Mouse (Mus musculus) ovary, postnatal 10 days (tissue): ENCODE measurements around the gene Cyp11a1.

ENCODE experiments used
- DNase-seq: peaks from one replicate; pipeline ENCODE4 v3.0.0; 2022; ENCODE audit warnings: low spot score

The Cyp11a1 gene

DNA sequence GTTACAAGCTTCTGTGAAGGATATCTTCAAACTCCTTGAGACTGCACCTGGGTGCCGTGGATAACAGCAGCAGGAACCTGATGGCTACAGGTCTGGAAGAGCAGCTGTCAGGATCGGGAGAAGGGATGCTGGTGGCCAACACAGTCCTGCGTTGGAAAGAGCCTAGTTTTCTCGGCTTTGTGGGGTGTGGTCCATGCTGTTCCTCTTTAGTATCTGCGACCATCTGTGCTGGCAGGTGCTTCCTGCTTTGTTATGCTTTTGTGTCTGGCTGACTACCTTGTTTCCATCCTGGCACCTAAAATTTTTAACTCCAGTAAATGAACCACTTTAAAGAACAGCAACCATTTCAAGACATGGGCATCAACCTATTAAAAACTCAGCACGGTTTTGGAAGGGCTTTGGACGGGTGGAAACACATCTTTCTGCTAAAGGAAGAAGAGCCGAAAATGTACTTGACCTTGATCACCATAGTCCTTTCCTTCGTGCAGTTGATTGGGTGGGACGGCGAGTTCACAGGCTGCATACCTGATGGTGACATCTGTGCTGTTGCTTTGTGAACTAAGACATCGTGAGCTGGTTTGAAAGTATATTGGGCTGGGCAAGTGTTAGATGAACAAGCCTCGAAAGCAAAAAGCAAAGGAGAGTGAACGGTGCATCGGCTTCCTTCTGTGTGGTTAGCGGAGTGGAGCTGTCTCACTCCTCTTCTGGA, at the start of gene Cyp11a1:
TSS of gene Cyp11a1 (plus strand) at position 659 of the 709 bp plus-strand sequence.
- no peak for DNase-seq

DNA sequence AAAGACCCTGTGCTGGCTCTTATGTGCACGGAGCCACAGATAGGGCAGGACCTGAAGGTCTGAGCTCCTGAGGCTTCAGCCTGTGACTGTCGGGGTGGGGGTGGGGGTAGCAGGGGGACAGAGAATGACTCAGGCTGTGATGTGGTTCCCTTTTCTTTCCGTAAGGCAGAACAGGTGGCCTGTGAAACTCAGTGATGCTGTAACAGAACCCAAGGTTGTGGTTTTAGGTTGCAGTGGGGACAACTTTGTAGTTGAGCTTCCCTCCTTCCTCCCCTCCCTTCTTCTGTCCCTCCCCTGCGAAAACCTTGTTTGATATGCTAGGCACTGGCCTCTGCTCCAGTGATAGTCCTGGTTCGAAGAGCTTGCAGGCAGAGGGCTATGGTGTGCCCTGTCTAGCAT, 49.4 kb upstream of the Cyp11a1 start:
- DNase-seq = no peak

DNA sequence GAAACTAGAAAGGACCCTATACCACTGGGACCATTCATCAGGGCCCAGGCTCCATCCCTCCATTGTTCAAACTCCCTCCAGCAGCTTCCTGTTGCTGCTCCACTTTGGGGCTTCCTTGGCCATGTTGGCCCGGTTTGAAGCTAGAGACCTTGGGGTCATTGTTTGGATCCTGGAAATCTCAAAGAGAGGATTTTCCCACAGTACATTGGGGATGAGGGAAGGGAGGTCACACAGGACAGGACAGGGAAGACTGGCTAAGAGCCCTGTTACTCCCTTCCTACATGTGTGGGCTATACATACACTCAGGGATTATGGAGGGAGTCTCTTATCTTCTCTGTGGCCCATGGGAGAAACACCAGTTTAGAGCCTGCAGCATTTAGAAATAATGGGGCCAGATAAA, 47.6 kb upstream of the Cyp11a1 start:
- DNase-seq = no peak

DNA sequence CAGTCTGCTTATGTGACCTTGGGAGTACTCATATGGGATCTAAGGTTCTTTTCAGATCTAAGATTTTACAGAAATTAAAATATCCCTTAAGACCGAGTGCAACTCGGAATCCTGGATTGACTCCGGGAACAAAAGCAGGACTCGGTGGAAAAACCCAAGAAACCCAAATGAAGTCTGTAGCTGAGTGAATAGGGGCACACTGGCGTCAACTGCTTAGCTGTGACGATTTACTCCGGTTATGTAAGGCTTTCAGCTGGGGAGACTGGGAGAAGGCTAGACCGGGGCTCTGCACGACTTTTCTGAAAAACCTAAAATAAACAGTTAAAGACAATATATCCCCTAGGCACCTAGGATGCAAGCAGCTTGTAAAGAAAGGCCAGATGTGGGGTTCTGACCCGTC, 46.8 kb upstream of the Cyp11a1 start:
- DNase-seq = no peak

DNA sequence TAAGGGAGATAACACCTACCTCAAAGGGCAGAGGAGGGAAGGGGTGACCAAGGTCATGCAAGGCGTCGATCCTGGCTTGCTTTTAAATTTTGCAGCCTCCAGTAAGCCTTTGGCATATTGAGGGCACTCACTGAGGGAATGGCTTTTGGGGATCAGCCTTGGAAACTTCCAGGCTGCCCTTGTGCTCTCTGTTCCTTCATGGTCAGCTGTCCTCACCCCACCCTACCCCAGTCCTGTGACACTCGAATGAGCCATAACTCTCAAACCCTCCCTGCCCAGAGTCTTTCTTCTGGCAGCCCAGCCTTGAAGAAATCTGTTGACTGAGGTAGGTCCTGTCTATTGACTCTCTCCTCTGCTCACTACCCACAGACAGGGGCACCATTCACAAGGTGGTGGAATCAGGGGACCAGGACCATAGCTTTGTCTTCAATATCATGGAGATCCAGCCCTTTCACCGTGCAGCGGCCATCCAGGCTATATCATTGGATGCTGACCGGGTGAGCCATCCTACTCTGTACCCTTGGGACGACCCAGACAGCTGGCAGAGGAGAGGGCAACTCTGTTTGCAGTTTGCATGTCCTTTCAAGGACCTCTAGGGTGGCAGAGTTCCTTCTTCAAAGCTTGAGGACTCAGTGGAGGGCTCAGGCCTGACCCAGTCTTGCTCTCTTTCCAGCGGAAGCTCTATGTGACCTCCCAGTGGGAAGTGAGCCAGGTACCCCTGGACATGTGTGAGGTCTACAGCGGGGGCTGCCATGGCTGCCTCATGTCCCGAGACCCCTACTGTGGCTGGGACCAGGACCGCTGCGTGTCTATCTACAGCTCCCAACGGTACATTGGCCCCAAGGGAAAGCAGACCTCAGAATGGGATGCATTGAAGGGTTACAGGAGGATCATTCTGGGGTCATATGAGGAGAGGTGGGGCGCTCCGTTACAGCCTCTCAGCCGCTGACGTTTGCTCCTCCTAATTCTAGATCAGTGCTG, 46.0 kb upstream of the Cyp11a1 start:
- no peak for DNase-seq

DNA sequence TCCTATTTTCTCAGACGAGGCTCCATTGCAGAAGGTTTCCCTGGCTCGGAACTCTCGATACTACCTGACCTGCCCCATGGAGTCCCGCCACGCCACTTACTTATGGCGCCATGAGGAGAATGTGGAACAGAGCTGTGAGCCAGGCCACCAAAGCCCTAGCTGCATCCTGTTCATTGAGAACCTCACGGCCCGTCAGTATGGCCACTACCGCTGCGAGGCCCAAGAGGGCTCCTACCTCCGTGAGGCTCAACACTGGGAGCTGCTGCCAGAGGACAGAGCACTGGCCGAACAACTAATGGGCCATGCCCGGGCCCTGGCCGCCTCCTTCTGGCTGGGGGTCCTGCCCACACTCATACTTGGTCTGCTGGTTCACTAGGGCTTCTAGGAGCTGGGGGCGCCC, 45.0 kb upstream of the Cyp11a1 start:
- DNase-seq = no peak

DNA sequence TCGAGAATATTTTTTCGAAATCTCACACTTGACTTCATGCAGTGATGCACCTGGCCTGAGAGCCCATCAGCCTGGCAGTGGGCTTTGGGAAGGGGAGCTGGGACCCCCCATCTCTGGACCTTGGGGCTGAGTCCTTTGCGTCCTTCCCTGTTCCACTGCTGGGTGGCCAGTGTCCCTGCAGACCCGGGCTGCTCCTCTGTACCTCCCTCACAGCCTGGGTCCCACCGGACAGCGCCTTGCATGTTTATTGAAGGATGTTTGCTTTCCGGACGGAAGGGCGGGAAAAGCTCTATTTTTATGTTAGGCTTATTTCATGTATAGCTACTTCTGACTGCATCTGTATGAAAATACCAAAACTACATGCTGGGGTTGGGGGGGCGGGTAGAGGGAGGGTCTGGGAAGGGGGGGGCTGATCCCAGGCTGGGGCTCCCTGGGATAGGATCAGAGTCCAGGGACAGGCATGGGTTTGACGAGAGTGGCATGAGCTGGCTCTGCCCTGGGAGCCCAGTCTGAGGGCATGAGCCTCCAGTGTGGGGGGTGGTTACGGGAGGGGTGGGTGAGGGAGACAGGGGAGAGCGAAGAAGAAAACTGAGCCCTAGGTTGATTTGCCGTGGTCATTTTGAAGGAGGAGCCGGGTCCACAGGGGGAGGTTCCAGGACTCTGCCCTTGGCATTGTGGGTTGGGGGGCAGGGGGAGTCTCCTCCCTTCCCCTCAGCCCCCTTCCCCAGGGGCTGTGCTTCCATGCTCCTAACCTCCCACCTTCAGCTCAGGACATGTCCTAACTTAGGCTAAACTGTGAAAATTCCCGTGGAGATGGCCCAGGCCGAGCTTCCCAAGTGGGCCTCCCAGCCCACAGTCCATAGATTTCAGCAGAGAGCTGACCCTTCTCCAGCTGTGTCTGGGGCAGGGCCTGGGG, 44.1 kb upstream of the Cyp11a1 start:
- no peak for DNase-seq

DNA sequence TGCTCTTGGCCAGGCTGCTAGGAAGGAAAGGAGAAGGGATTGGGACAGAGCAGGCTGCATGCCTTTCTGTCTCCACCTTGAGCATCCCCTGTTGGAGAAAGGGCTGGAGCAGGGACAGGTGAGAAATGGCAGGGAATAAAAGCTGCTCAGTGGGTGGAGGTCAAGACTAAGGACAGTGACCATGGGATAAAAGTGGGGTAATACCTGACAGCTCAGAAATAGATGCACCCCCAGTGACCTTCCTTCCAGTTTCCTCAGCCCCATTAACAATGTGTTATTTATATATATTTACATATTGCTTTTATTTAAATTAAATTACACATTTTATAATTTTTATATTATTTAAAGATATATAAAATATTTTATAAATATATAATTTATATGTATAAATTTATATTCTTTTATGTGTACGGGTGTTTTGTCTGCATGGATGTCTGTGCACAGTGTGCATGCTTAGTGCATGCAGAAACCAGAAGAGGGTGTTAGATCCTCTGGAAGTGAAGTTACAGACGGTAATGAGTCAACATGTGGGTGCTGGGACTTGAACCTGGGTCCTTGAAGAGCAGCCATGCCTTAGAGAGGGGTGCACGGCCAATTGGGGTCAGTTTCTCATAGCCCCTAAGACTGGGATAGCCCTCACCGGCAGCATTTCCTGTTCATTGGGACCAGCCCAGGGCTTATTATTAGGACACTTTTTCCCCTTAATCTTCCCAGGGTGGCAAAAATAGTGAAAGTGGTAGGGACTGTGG, 42.8 kb upstream of the Cyp11a1 start:
- DNase-seq = no peak

DNA sequence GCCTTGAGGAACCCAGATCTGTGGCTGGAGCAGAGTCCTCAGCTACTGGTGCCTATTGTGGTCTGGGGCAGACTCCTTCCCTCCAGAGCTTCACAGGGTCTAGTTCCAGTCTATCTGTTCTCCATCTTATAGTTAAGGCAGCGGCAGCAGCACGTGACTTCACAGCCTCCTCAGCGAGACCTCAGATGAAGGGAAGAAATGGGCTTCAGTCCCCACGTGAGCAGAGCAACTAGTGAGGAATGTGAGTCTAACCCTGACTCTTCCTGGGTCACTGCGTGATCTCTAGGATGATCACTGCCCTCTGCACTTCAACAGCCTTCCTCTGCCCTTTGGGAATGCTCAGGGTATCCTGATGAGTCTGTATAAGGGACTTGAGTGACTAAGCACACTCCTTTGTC, 42.2 kb upstream of the Cyp11a1 start:
- DNase-seq = no peak

DNA sequence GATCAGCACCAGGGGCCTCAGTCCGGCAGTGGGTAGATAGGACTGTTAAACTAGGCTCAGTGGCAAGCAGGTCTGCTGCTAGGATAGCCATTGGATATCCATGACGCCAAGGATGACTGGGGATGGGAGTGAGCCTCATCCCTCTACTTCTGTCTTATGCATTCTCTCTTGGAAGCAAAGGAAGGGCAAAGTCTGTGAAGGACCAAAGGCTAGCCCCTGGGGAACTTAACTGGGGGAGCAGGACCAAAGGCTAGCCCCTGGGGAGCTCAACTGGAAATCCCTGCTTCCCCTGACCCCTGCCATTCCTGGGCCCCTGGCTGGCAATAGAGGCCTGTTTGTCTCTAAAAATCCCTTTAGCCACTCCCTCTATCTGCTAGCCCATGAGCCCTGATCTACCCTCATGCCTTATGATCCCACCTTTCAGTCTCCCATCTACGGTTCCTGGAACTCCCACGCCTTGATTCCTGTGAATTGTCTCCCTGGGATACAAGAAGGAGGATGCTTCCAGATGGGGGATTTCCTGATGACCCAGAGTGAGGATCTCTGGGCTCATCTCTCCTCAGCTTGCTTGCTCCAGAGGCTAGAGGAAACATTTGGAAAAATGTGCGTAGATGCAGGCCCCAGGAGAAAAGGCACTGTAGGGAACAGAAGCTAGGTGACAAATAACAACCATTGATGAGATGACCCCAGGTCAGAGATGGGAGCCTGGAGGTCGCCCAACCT, 41.5 kb upstream of the Cyp11a1 start:
- no peak for DNase-seq

DNA sequence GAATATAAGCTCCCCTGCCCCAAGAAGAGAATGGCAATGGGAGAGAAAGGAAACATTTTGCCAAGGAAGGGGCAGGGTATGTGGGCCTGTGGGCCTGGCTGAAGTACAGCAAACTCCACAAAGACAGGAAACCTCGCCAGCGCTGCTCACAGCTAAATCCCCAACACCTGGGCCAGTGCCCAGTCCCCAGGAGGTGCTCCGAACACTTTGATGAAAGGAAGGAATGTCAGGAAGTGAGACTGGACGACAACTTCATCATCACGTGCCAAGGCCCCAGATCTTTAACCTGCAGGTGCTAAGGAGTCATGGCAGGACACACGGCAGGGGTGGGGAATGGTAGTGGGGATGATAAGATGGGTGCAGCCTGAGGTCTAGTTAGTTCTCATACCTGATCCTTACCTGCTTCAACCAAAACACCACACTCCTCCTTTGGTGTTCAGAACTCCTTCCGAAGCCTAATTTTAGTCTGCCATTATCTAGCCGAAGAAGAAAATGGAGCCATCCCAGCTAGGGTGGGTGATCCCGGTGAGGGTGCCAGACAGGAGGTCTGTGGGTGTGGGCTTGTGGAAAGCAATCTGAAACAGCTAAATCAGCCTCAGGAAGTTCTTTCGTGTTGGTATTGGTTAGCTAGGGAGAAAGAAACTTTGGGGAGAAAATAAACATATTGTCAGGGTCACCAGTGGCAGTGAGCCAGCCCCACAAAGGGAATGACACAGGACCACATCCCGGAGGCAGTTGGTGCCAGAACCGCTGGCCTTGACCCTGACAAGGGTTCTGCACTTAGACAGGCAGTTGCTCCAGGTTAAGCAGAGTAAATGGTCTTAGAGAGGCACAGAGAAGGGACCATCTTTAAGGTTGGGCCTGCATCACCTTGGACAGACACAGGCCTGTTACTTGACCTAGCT, 40.7 kb upstream of the Cyp11a1 start:
- DNase-seq = no peak

DNA sequence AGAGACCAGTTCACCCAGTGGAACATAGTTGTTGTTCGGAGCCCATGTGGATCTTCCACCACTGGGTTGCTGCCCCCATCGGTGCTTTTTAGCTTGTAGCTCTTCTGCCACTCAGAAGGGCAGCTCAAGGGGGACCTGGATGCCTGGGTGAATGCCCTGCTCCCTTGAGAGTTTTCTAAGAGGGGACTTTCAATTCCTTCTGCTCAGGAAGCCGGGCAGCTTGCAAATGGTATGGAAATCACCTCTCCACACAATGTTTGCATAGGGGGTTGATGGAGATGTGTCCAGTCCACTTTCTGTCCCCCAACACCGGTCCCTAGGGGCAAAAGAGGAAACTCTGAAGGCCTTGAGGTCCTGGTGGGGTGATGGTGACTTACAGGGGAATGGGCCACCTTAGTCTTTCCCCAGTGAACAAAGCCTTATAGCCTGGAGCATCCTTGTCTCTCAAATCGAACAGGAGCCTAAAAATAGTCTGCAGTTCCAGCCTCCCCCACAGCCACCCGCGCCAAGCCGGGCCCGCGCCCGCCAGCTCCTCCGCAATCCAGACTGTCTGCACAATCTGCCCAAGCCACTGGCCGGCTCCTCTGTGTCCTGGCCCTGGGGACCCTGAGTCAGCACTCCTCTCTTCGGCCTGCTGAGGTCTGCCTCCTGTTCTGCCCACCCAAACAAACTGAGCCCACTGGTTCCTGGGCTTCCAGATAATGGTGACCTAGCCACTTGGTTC, 38.8 kb upstream of the Cyp11a1 start:
- DNase-seq = no peak

DNA sequence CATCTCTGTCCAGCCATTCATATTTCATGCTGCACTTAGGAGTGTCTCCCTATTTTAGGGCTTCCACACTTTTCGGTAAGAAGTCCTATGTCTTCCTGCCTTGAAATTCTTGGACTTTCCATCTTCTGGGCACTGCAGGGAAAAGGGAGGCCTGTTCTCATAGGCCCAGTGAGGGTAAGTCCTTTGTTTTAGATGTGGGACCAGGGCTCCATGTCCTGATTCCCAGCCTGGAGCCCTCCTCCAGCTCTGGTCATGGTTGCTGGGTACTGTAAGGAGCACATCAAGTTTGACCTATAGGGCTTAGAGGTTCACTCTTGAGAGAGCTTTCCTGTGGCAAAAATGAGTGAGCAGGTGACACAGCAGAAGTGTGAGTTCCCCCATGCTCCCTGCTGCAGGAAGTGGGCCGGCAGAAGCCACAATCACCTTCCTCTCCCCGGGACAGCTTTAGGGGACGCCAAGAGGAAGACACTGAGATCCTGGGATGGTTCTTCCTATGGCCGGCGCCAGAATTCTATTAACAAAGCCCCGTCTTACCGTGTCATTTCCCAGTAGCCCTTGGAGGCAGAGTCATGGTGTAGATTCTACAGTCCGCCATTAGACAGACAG, 37.9 kb upstream of the Cyp11a1 start:
- no peak for DNase-seq

DNA sequence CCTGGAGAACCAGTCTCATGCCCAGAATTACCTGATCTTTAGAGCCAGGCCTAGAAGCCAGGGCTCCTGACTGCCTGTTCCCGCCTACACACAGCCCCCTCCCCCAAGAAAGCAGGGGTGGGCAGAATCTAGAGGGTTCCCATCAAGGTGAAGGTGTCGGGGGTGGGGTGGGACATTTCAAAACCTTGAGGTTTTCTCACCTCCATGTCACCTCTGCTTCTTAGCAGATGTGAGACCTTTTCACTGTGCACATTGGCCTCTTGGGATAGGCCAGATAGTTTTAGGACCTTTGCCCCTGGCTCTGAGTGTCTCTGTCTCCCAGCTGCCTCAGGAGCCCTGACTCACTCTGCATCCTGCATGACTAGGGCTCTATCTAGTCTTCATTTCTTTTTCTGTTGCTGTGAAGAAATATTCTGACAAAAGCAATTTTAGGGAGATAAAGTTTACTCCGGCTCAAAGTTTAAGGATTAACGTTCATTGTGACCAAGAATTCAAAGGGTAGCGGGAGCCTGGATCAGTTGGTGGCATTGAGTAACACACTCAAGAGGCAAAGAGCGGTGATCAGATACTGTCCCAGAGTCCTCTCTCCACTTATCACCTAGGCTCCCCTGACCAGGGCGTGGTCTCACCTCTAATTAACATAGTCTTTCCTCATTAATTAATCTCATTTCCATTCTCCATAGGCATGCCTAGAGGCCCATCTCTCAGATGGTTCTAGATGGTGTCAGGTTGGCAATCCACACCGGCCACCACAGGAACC, 37.2 kb upstream of the Cyp11a1 start:
- no peak for DNase-seq

DNA sequence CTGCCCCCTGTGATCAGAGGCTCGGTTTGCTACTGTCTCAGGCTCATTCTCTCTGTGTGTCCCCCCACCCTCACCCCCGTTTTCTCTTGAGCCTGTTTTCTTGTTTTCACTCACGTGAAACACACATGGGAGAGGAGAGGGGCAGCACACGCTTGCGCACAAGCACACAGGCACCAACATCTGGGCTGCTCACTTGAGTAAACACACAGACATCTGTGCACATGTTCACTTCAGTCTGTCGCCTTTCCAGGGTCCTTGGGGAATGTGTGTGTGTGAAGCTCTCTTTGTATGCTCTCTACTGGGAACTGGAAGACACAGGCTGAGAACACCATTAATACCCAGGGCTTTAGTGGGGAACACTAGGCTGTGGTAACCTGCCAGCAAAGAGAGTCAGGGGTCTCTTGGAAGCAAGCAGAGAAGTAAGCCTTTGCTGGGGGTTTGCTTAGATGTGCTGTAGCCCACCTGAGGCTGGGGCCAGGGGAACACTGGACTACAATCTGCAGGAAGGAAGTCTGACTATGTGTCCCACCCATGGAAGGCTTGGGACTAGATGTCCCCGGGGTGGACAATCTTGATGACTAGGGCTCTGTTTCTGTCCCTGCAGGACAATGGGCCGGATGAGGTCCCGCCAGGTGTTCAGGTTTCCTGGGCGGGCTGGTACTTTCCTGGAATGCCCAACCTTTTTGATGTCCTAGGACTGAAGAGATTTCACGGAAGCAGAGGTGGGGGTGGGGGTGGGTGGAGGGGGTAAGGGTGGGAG, 36.3 kb upstream of the Cyp11a1 start:
- no peak for DNase-seq

DNA sequence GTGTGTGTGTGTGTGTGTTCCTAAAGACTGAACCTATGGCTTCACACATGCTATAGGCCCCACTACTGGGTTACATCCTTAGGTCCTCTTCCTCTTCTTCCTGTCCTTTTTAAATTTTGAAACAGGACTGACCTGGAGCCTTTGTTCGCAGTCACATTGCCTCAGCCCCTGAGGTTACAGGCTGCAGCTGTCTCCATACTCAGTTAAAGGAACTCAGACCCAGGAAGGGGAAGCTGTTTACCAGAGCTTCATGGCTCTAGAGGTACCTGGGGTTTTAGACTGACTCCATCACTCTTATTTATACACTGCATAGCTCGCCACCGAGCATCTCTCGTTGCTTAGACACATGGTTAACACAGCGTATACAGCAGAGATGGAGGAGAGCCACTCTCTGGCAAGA, 34.8 kb upstream of the Cyp11a1 start:
- no peak for DNase-seq

DNA sequence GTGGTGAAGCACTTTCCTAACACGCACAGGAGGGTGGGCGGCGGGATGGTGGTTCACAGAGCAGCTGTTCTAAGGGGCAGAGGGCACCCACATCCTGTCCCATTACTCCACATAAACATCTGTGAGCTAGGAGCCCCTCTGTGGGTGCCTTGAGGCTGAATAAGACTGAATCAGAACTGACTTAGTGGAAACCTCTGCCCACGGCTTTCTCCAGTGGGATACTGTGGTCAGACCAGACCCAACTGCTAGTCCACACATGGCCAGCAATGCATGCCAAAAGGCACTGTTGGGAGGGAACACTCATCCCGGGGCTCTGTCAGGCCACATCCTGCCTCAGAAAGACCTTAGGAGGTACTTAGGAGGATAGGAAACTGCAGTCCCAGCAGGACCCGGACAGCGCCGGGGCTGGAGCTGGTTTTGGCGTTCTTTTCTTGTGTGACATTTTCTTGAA, 34.0 kb upstream of the Cyp11a1 start:
- DNase-seq = no peak
